Comparison of ENCODE assay signal across 12 mouse cellular contexts in the genomic region with DNA sequence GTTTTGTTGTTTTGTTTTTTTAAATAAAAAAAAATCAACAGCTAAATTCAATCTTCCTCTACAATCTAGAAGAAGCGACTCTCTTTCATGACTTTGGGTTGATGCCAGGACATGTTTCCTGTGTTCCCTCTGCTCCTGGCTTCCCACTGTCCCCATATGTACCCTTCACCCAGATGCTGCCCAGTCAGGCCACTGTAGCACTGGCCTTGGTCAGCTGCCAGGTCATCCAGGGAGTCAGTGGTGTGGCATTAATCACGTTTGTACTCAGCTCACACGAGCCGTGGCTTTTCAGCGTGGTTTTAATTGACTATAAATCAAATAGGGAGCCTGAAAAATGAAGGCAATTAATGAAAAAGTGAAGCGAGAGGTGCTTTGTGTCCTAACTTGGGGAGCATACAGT.
DNase-seq lines count a peak whose midpoint lies in the region; ATAC-seq and TF ChIP-seq lines count a peak whose summit lies in the region.
"Had no signal": no experiment of that assay in that cellular context is flagged by ENCODE, and none has a peak within 500 bp of the region (broad histone marks: within the 10 kb centered on the region; RNA-seq: fewer than 3 reads in every experiment).

No protein-coding gene starts in this region.

- peaks cover 18% of the 10 kb centered on the region for H3K4me1 ChIP-seq in hindbrain, postnatal 0 days (ENCODE audit: insufficient read depth, low read length)
- H3K4me1 ChIP-seq in hindbrain, embryonic 13.5 days (replicated peaks) = peaks cover 22% of the 10 kb centered on the region
- peaks cover 2% of the 10 kb centered on the region for H3K4me1 ChIP-seq in midbrain, postnatal 0 days (ENCODE audit: insufficient read depth, low read length)
- peaks cover 8% of the 10 kb centered on the region; the same call in 1 of the 2 replicates for H3K4me1 ChIP-seq in midbrain, embryonic 15.5 days

- no peak overlapping the region for H3K9ac ChIP-seq in hindbrain, postnatal 0 days (replicated peaks; ENCODE audit: low read length)
- no peak overlapping the region for H3K9ac ChIP-seq in hindbrain, embryonic 13.5 days
- H3K9ac ChIP-seq in midbrain, postnatal 0 days (replicated peaks; ENCODE audit: low read length, poor library complexity, severe bottlenecking) = no peak overlapping the region
- no peak overlapping the region for H3K9ac ChIP-seq in midbrain, embryonic 15.5 days
- H3K9ac ChIP-seq: embryonic facial prominence, embryonic 15.5 days; forebrain, embryonic 15.5 days; limb, embryonic 15.5 days had no signal

- no peak for TF ChIP-seq CTCF in hindbrain, postnatal 0 days (IDR thresholded peaks at IDR 0.05; ENCODE audit: low read depth)
- no peak for TF ChIP-seq CTCF in midbrain, postnatal 0 days (IDR thresholded peaks at IDR 0.05)

- ATAC-seq in hindbrain, postnatal 0 days = no peak
- ATAC-seq in hindbrain, embryonic 13.5 days (ENCODE audit: low FRiP score) = no peak
- no peak for ATAC-seq in midbrain, postnatal 0 days (ENCODE audit: low FRiP score)
- ATAC-seq in midbrain, embryonic 15.5 days (replicated peaks) = no peak
- ATAC-seq: forebrain, embryonic 15.5 days had no signal

- peak; percentile 66 to 77 for DNase-seq in cerebellum, postnatal 10 days
- no peak for DNase-seq in cerebellum, adult 9-11 months
- peak; percentile 67 for DNase-seq in hindbrain, postnatal 0 days (ENCODE audit: low spot score)
- peak; percentile 69 for DNase-seq in midbrain, postnatal 0 days (ENCODE audit: low spot score)
- peak; percentile 6 for DNase-seq in lung, postnatal 14 days
- DNase-seq in right cerebral cortex, postnatal 25 days = no peak
- DNase-seq: thymus, adult 2 months had no signal

- H3K27ac ChIP-seq in hindbrain, postnatal 0 days = no peak overlapping the region
- no peak overlapping the region for H3K27ac ChIP-seq in hindbrain, embryonic 13.5 days
- H3K27ac ChIP-seq in midbrain, postnatal 0 days (ENCODE audit: low read depth, low read length) = no peak overlapping the region
- no peak overlapping the region for H3K27ac ChIP-seq in midbrain, embryonic 15.5 days
- H3K27ac ChIP-seq: embryonic facial prominence, embryonic 15.5 days; forebrain, embryonic 15.5 days; limb, embryonic 15.5 days had no signal

- no peaks in the 10 kb centered on the region for H3K36me3 ChIP-seq in hindbrain, postnatal 0 days (ENCODE audit: insufficient read depth, low read length)
- no peaks in the 10 kb centered on the region for H3K36me3 ChIP-seq in hindbrain, embryonic 13.5 days
- H3K36me3 ChIP-seq in midbrain, postnatal 0 days (ENCODE audit: insufficient read depth, low read length) = no peaks in the 10 kb centered on the region
- H3K36me3 ChIP-seq in midbrain, embryonic 15.5 days (replicated peaks) = no peaks in the 10 kb centered on the region
- H3K36me3 ChIP-seq: embryonic facial prominence, embryonic 15.5 days; forebrain, embryonic 15.5 days; limb, embryonic 15.5 days had no signal

- WGBS in hindbrain, postnatal 0 days = 27% methylated on average over 6 of the region's 6 CpGs
- WGBS in hindbrain, embryonic 13.5 days = 36% methylated on average over 6 of the region's 6 CpGs
- 62% methylated on average over 6 of the region's 6 CpGs for WGBS in midbrain, postnatal 0 days
- WGBS in midbrain, embryonic 15.5 days = 70% methylated on average over 6 of the region's 6 CpGs

- H3K9me3 ChIP-seq in hindbrain, postnatal 0 days (ENCODE audit: low read length) = no peaks in the 10 kb centered on the region
- no peaks in the 10 kb centered on the region for H3K9me3 ChIP-seq in hindbrain, embryonic 13.5 days
- no peaks in the 10 kb centered on the region for H3K9me3 ChIP-seq in midbrain, postnatal 0 days (ENCODE audit: low read length)
- H3K9me3 ChIP-seq in midbrain, embryonic 15.5 days = no peaks in the 10 kb centered on the region
- H3K9me3 ChIP-seq: embryonic facial prominence, embryonic 15.5 days; forebrain, embryonic 15.5 days; limb, embryonic 15.5 days had no signal

- H3K4me2 ChIP-seq in hindbrain, postnatal 0 days (ENCODE audit: low read depth, low read length) = no peak overlapping the region
- no peak overlapping the region for H3K4me2 ChIP-seq in hindbrain, embryonic 13.5 days
- no peak overlapping the region for H3K4me2 ChIP-seq in midbrain, postnatal 0 days (ENCODE audit: low read depth, low read length, poor library complexity, severe bottlenecking)
- H3K4me2 ChIP-seq in midbrain, embryonic 15.5 days = no peak overlapping the region
- H3K4me2 ChIP-seq: embryonic facial prominence, embryonic 15.5 days; forebrain, embryonic 15.5 days; limb, embryonic 15.5 days had no signal

- H3K4me3 ChIP-seq in hindbrain, postnatal 0 days (ENCODE audit: low read length) = no peak overlapping the region
- H3K4me3 ChIP-seq in hindbrain, embryonic 13.5 days = no peak overlapping the region
- H3K4me3 ChIP-seq in midbrain, postnatal 0 days (ENCODE audit: low read depth, low read length) = no peak overlapping the region
- no peak overlapping the region for H3K4me3 ChIP-seq in midbrain, embryonic 15.5 days
- H3K4me3 ChIP-seq: embryonic facial prominence, embryonic 15.5 days; forebrain, embryonic 15.5 days; limb, embryonic 15.5 days had no signal

- no peaks in the 10 kb centered on the region for H3K27me3 ChIP-seq in hindbrain, postnatal 0 days (ENCODE audit: insufficient read depth, low read length)
- H3K27me3 ChIP-seq in hindbrain, embryonic 13.5 days = no peaks in the 10 kb centered on the region
- H3K27me3 ChIP-seq in midbrain, postnatal 0 days (ENCODE audit: insufficient read depth, low read length) = no peaks in the 10 kb centered on the region
- H3K27me3 ChIP-seq in midbrain, embryonic 15.5 days (replicated peaks) = no peaks in the 10 kb centered on the region
- H3K27me3 ChIP-seq: embryonic facial prominence, embryonic 15.5 days; forebrain, embryonic 15.5 days; limb, embryonic 15.5 days had no signal

Comparison
In these comparisons a context has a peak if more than half of its experiments do, and no peak if none do; other contexts are left out.
1. DNase-seq: peak in cerebellum, postnatal 10 days (2 of 2), hindbrain, postnatal 0 days (single experiment), midbrain, postnatal 0 days (single experiment) and lung, postnatal 14 days (single experiment); none in cerebellum, adult 9-11 months (single experiment) and right cerebral cortex, postnatal 25 days (single experiment).